Mouse (Mus musculus): Measurements from ENCODE around the gene Kdm1a. TPM values are rescaled to one million over a fixed set of nuclear protein-coding genes. Genes with fewer than 3 reads are reported as not detected.
A peak's percentile ranks its signal among the peaks of the same experiment; 100 is the strongest.

Gene Kdm1a
- total RNA-seq (2021): 10 to 100 TPM; 14.7 to 20.4 TPM
- long read RNA-seq, experiment 1, transcript Kdm1a-202 (20 exons, 3,028 nt): major isoform, 10 of 16 reads
- long read RNA-seq, experiment 1, transcript Kdm1a-203 (19 exons, 3,008 nt): minor isoform, 5 of 16 reads
- long read RNA-seq, experiment 1, partial matches to known transcripts: 0 of 16 reads
- long read RNA-seq, experiment 1, other reads (novel, unspliced or antisense): 1 of 16 reads
- long read RNA-seq, experiment 2, transcript Kdm1a-202 (20 exons, 3,028 nt): major isoform, 8 of 18 reads
- long read RNA-seq, experiment 2, partial matches to known transcripts: 2 of 18 reads
- long read RNA-seq, experiment 2, other reads (novel, unspliced or antisense): 3 of 18 reads

- intact Hi-C loops (cut with DNase I): loop anchor here (5.0 kb wide), 1 partner anchor 130 kb away; no protein-coding TSS in a partner anchor
- DNase-seq: peak; percentile 92 to 95
These were observed at the start of gene Kdm1a for GRCm38 (mm10) chr4:136602568-136602967. Kdm1a (minus strand) TSS chr4:136602723.

GRCm38 (mm10) chr4:136651882-136652527 is 49.5 kb upstream of the Kdm1a start:
- intact Hi-C loops (cut with DNase I): no loop called here
- DNase-seq: no peak

- DNase-seq: no peak
- intact Hi-C loops (cut with DNase I): no loop called here
These were observed 48.9 kb upstream of the Kdm1a start for GRCm38 (mm10) chr4:136651357-136651811.

- intact Hi-C loops (cut with DNase I): no loop called here
- DNase-seq: no peak
These were observed 47.7 kb upstream of the Kdm1a start for GRCm38 (mm10) chr4:136650261-136650660.

GRCm38 (mm10) chr4:136649480-136650196 is 47.1 kb upstream of the Kdm1a start:
- intact Hi-C loops (cut with DNase I): no loop called here
- DNase-seq: no peak

- DNase-seq: peak; percentile 62 to 64
- intact Hi-C loops (cut with DNase I): no loop called here
These were observed 46.5 kb upstream of the Kdm1a start for GRCm38 (mm10) chr4:136648922-136649479.

- no peak for DNase-seq
- intact Hi-C loops (cut with DNase I): no loop called here
These were observed 36.4 kb upstream of the Kdm1a start for GRCm38 (mm10) chr4:136638890-136639289.

- intact Hi-C loops (cut with DNase I): no loop called here
- no peak for DNase-seq
These were observed 35.8 kb upstream of the Kdm1a start for GRCm38 (mm10) chr4:136638230-136638750.

GRCm38 (mm10) chr4:136637563-136638229 is 35.2 kb upstream of the Kdm1a start:
- DNase-seq: no peak
- intact Hi-C loops (cut with DNase I): no loop called here

- intact Hi-C loops (cut with DNase I): no loop called here
- no peak for DNase-seq
These were observed 34.5 kb upstream of the Kdm1a start for GRCm38 (mm10) chr4:136636983-136637562.

GRCm38 (mm10) chr4:136636511-136636910 is 34.0 kb upstream of the Kdm1a start:
- DNase-seq: no peak
- intact Hi-C loops (cut with DNase I): no loop called here

- DNase-seq: no peak
- intact Hi-C loops (cut with DNase I): no loop called here
These were observed 33.5 kb upstream of the Kdm1a start for GRCm38 (mm10) chr4:136635995-136636394.

GRCm38 (mm10) chr4:136631237-136631994 is 28.9 kb upstream of the Kdm1a start:
- intact Hi-C loops (cut with DNase I): no loop called here
- no peak for DNase-seq

GRCm38 (mm10) chr4:136626590-136626989 is 24.1 kb upstream of the Kdm1a start:
- intact Hi-C loops (cut with DNase I): no loop called here
- no peak for DNase-seq

- intact Hi-C loops (cut with DNase I): loop anchor here (2.0 to 5.0 kb wide), 2 partner anchors 95 to 254 kb away; no protein-coding TSS in a partner anchor
- no peak for DNase-seq
These were observed 19.9 kb upstream of the Kdm1a start, which contains the start of gene Lactbl1 for GRCm38 (mm10) chr4:136622388-136622787. Lactbl1 (plus strand) TSS chr4:136622621.

- intact Hi-C loops (cut with DNase I): loop anchor here (2.0 to 5.0 kb wide), 3 partner anchors 95 to 253 kb away; no protein-coding TSS in a partner anchor
- DNase-seq: no peak
These were observed 19.4 kb upstream of the Kdm1a start for GRCm38 (mm10) chr4:136621956-136622355.

GRCm38 (mm10) chr4:136621336-136621735 is 18.8 kb upstream of the Kdm1a start:
- intact Hi-C loops (cut with DNase I): loop anchor here (2.0 to 5.0 kb wide), 2 partner anchors 94 to 167 kb away; no protein-coding TSS in a partner anchor
- no peak for DNase-seq

- intact Hi-C loops (cut with DNase I): no loop called here
- DNase-seq: no peak
These were observed 11.1 kb upstream of the Kdm1a start for GRCm38 (mm10) chr4:136613657-136614056.

Data from gastrocnemius, postnatal 36 days (tissue).